Mouse (Mus musculus) intestine, postnatal 0 days (tissue): Measurements from ENCODE around the gene Cd44. TPM values are rescaled to one million over a fixed set of nuclear protein-coding genes. Genes with fewer than 3 reads are reported as not detected.

Experiments
- ATAC-seq: fragments of 200-750 bp; cut with Nextera tagmentation; 2 replicates; pipeline ENCODE4 v1.8.0; 2017; ENCODE audit warnings: mild to moderate bottlenecking, moderate TSS enrichment, moderate library complexity
- H3K27ac ChIP-seq: fragments of 300-500 bp; sonication (generic); 2 replicates; pipeline ENCODE4 v1.5.1; 2014; ENCODE audit warnings: mild to moderate bottlenecking, low read depth, low read length, moderate library complexity
- H3K27me3 ChIP-seq: fragments of 300-500 bp; sonication (generic); replicated peaks from 2 replicates; pipeline ENCODE4 v1.6.1; 2014; ENCODE audit warnings: low read length, mixed read lengths; ENCODE audit not compliant: control insufficient read depth, insufficient read depth
- H3K36me3 ChIP-seq: fragments of 300-500 bp; sonication (generic); 2 replicates; pipeline ENCODE4 v1.6.1; 2014; ENCODE audit warnings: mild to moderate bottlenecking, moderate library complexity; ENCODE audit not compliant: control insufficient read depth, insufficient read depth
- H3K4me1 ChIP-seq: fragments of 300-500 bp; sonication (generic); replicated peaks from 2 replicates; pipeline ENCODE4 v1.6.1; 2014; ENCODE audit warnings: antibody characterized with exemption, low read length, mixed read lengths; ENCODE audit not compliant: control insufficient read depth, insufficient read depth
- H3K4me2 ChIP-seq: fragments of 300-500 bp; sonication (generic); replicated peaks from 2 replicates; pipeline ENCODE4 v1.6.1; 2014; ENCODE audit warnings: low read depth, mild to moderate bottlenecking, moderate library complexity
- H3K4me3 ChIP-seq: fragments of 300-500 bp; sonication (generic); 2 replicates; pipeline ENCODE4 v1.5.1; 2014; ENCODE audit warnings: low read depth, low read length
- H3K9ac ChIP-seq: fragments of 300-500 bp; sonication (generic); 2 replicates; pipeline ENCODE4 v1.6.1; 2014; ENCODE audit warnings: mild to moderate bottlenecking, low read depth, low read length
- H3K9me3 ChIP-seq: fragments of 300-500 bp; sonication (generic); 2 replicates; pipeline ENCODE4 v1.6.1; 2016; ENCODE audit warnings: mixed run types; ENCODE audit not compliant: control insufficient read depth
- CTCF ChIP-seq: sonication (generic); IDR thresholded peaks from 2 replicates; pipeline ENCODE4 v1.5.1; 2016; ENCODE audit warnings: low read depth, mild to moderate bottlenecking, control low read depth, antibody characterized with exemption, moderate library complexity
- WGBS: fragments of 180-500 bp; shearing (Covaris S2); extraction: QIAGEN DNeasy Blood & Tissue Kit; methylation state at CpG from one replicate; pipeline ENCODE4 v1.1.7; 2014; 5-methylcytosine and 5-hydroxymethylcytosine counted together
- polyA plus RNA-seq: library from polyadenylated mRNA; unstranded; fragments of >200 nt; fragmentation: Nextera tagmentation; extraction: Ambion mirVana; gene quantifications from 2 replicates; pipeline ENCODE4 v1.2.1, GENCODE M21; 2015

Gene Cd44
- polyA plus RNA-seq, 1 experiment from 2014 or later = 10.6 TPM

- WGBS = 67% methylated on average over 7 of the region's 7 CpGs
- no peak for TF ChIP-seq CTCF
- Histone ChIP-seq H3K4me3 (no peak overlapping the region), H3K27me3 (no peaks in the 10 kb centered on the region), H3K9ac (no peak overlapping the region), H3K4me2 (no peak overlapping the region), H3K9me3 (no peaks in the 10 kb centered on the region), H3K4me1 (no peaks in the 10 kb centered on the region), H3K27ac (no peak overlapping the region), H3K36me3 (peaks cover 8% of the 10 kb centered on the region; the same call in 1 of the 2 replicates)
- ATAC-seq = no peak
Observed at GRCm38 (mm10) chr2:102862706-102863105, 38.8 kb downstream of the Cd44 start.

GRCm38 (mm10) chr2:102858271-102858670 is 43.2 kb downstream of the Cd44 start:
- no peaks in the 10 kb centered on the region for H3K4me1 ChIP-seq
- no peaks in the 10 kb centered on the region for H3K9me3 ChIP-seq
- no peak overlapping the region for H3K27ac ChIP-seq
- WGBS = 92% methylated on average over 6 of the region's 6 CpGs
- H3K9ac ChIP-seq = no peak overlapping the region
- H3K27me3 ChIP-seq = no peaks in the 10 kb centered on the region
- ATAC-seq = no peak
- no peak for TF ChIP-seq CTCF
- peaks cover 12% of the 10 kb centered on the region; the same call in 1 of the 2 replicates for H3K36me3 ChIP-seq
- H3K4me2 ChIP-seq = no peak overlapping the region
- no peak overlapping the region for H3K4me3 ChIP-seq

- no peak for TF ChIP-seq CTCF
- 92% methylated on average over 3 of the region's 3 CpGs for WGBS
- Histone ChIP-seq H3K36me3 (peaks cover 22% of the 10 kb centered on the region), H3K9me3 (no peaks in the 10 kb centered on the region), H3K4me2 (no peak overlapping the region), H3K4me3 (no peak overlapping the region), H3K27me3 (no peaks in the 10 kb centered on the region), H3K9ac (no peak overlapping the region), H3K4me1 (no peaks in the 10 kb centered on the region), H3K27ac (no peak overlapping the region)
- ATAC-seq = no peak
Observed at GRCm38 (mm10) chr2:102853297-102853696, 48.2 kb downstream of the Cd44 start.

- no peaks in the 10 kb centered on the region for H3K9me3 ChIP-seq
- 51% methylated on average over 4 of the region's 4 CpGs for WGBS
- no peaks in the 10 kb centered on the region for H3K4me1 ChIP-seq
- no peak for TF ChIP-seq CTCF
- H3K27ac ChIP-seq = no peak overlapping the region
- ATAC-seq = no peak
- H3K9ac ChIP-seq = no peak overlapping the region
- peaks cover 22% of the 10 kb centered on the region for H3K36me3 ChIP-seq
- H3K4me2 ChIP-seq = no peak overlapping the region
- no peak overlapping the region for H3K4me3 ChIP-seq
- H3K27me3 ChIP-seq = no peaks in the 10 kb centered on the region
Observed at GRCm38 (mm10) chr2:102851936-102852477, 49.5 kb downstream of the Cd44 start.

- ATAC-seq = no peak
- no peaks in the 10 kb centered on the region for H3K27me3 ChIP-seq
- no peak for TF ChIP-seq CTCF
- peaks cover 19% of the 10 kb centered on the region for H3K36me3 ChIP-seq
- no peak overlapping the region for H3K4me2 ChIP-seq
- H3K4me1 ChIP-seq = no peaks in the 10 kb centered on the region
- no peak overlapping the region for H3K4me3 ChIP-seq
- H3K9me3 ChIP-seq = no peaks in the 10 kb centered on the region
- H3K9ac ChIP-seq = no peak overlapping the region
- H3K27ac ChIP-seq = no peak overlapping the region
Observed at GRCm38 (mm10) chr2:102850026-102850425, 51.4 kb downstream of the Cd44 start.

- Histone ChIP-seq H3K27me3 (no peaks in the 10 kb centered on the region), H3K9ac (no peak overlapping the region), H3K9me3 (no peaks in the 10 kb centered on the region), H3K4me3 (no peak overlapping the region), H3K4me1 (no peaks in the 10 kb centered on the region), H3K4me2 (no peak overlapping the region), H3K36me3 (peaks cover 12% of the 10 kb centered on the region; the same call in 1 of the 2 replicates), H3K27ac (no peak overlapping the region)
- no peak for TF ChIP-seq CTCF
- no peak for ATAC-seq
- 79% methylated on average over 5 of the region's 5 CpGs for WGBS
Observed at GRCm38 (mm10) chr2:102848811-102849433, 52.5 kb downstream of the Cd44 start.
